8 mouse cellular contexts compared by ENCODE assay signal in the genomic region with DNA sequence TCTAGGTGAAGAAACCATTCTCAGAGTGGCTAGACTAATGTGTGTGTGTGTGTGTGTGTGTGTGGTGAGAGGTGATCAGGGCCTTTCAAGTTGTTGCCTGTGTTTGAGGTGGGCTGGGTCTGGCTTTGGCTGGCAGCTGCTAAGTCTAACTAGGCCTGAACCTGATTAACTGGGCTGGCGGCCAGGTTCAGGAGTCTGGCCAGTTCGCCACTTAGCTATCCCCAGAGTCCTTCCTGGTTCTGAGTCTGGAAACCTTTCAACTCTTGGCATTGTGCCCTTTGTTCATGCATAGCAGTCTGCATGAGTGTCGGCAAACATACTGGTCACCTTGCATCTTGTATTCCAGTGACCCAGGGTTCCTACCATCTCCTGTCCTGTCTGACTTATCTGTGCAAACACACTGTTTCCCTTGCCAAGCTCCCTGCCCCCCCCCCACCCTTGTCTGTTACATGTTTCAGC. TPM values are rescaled to one million over a fixed set of nuclear protein-coding genes. Genes with fewer than 3 reads are reported as not detected.
DNase-seq lines count a peak whose midpoint lies in the region; ATAC-seq lines count a peak whose summit lies in the region.

No protein-coding gene starts in this region.

- H3K36me3 ChIP-seq in forebrain, embryonic 16.5 days (ENCODE audit: control insufficient read depth, insufficient read depth) = no peaks in the 10 kb centered on the region
- H3K36me3 ChIP-seq in intestine, embryonic 15.5 days = no peaks in the 10 kb centered on the region
- no peaks in the 10 kb centered on the region for H3K36me3 ChIP-seq in lung, embryonic 16.5 days (ENCODE audit: control insufficient read depth, insufficient read depth, low read length)

- H3K4me1 ChIP-seq in forebrain, embryonic 16.5 days (replicated peaks; ENCODE audit: control insufficient read depth, insufficient read depth, low read length) = no peaks in the 10 kb centered on the region
- peaks cover 10% of the 10 kb centered on the region for H3K4me1 ChIP-seq in intestine, embryonic 15.5 days (replicated peaks)
- peaks cover 12% of the 10 kb centered on the region for H3K4me1 ChIP-seq in lung, embryonic 16.5 days (replicated peaks; ENCODE audit: control insufficient read depth, insufficient read depth, low read length)

- H3K9ac ChIP-seq in forebrain, embryonic 16.5 days (replicated peaks; ENCODE audit: low read depth, low read length) = no peak overlapping the region
- H3K9ac ChIP-seq in intestine, embryonic 15.5 days = no peak overlapping the region
- no peak overlapping the region for H3K9ac ChIP-seq in lung, embryonic 16.5 days (ENCODE audit: low read length)

- H3K27ac ChIP-seq in forebrain, embryonic 16.5 days (ENCODE audit: low read length) = no peak overlapping the region
- no peak overlapping the region; the same call in 1 of the 2 replicates for H3K27ac ChIP-seq in intestine, embryonic 15.5 days
- peak overlapping the region; percentile 45; the same call in 1 of the 2 replicates for H3K27ac ChIP-seq in lung, embryonic 16.5 days (ENCODE audit: low read length)

- H3K4me2 ChIP-seq in forebrain, embryonic 16.5 days (ENCODE audit: low read length) = no peak overlapping the region
- no peak overlapping the region for H3K4me2 ChIP-seq in intestine, embryonic 15.5 days (replicated peaks)
- no peak overlapping the region for H3K4me2 ChIP-seq in lung, embryonic 16.5 days (ENCODE audit: low read depth, low read length)

- 41% methylated on average over 3 of the region's 3 CpGs for WGBS in forebrain, embryonic 16.5 days
- 36% methylated on average over 3 of the region's 3 CpGs for WGBS in intestine, embryonic 15.5 days
- 24% methylated on average over 3 of the region's 3 CpGs for WGBS in lung, embryonic 16.5 days

- H3K27me3 ChIP-seq in forebrain, embryonic 16.5 days (replicated peaks; ENCODE audit: control insufficient read depth, insufficient read depth, low read length) = no peaks in the 10 kb centered on the region
- no peaks in the 10 kb centered on the region for H3K27me3 ChIP-seq in intestine, embryonic 15.5 days (replicated peaks)
- no peaks in the 10 kb centered on the region for H3K27me3 ChIP-seq in lung, embryonic 16.5 days (ENCODE audit: control insufficient read depth, insufficient read depth, low read depth, low read length)

- peak; percentile 63 for ATAC-seq in forebrain, embryonic 16.5 days
- ATAC-seq in intestine, embryonic 15.5 days = peak; percentile 63
- ATAC-seq in lung, embryonic 16.5 days (ENCODE audit: low read depth) = peak; percentile 90

- DNase-seq in CD4-positive helper T cell, adult 2 months (ENCODE audit: low read depth, low spot score) = peak; percentile 52
- peak; percentile 53 for DNase-seq in adrenal gland, adult 2 months
- peak; percentile 36 for DNase-seq in urinary bladder, adult 2 months (ENCODE audit: low spot score)
- no peak for DNase-seq in layer of hippocampus, adult 9-10 months (ENCODE audit: low spot score)
- no peak for DNase-seq in right cerebral cortex, postnatal 14 days

- no peak overlapping the region for H3K4me3 ChIP-seq in forebrain, embryonic 16.5 days (replicated peaks; ENCODE audit: low read length)
- H3K4me3 ChIP-seq in intestine, embryonic 15.5 days (replicated peaks) = no peak overlapping the region
- H3K4me3 ChIP-seq in lung, embryonic 16.5 days (ENCODE audit: low read length) = no peak overlapping the region

- H3K9me3 ChIP-seq in forebrain, embryonic 16.5 days (ENCODE audit: control insufficient read depth, low read length) = no peaks in the 10 kb centered on the region
- no peaks in the 10 kb centered on the region for H3K9me3 ChIP-seq in intestine, embryonic 15.5 days
- no peaks in the 10 kb centered on the region for H3K9me3 ChIP-seq in lung, embryonic 16.5 days (ENCODE audit: control insufficient read depth, low read length)

RNA-seq across cellular contexts. Expression of a gene that starts 27.4 kb away (rescaled TPM):
- total RNA-seq in adrenal gland, adult 2 months (2021) = 10 to 100 TPM; 26.8 to 27.2 TPM
- polyA plus RNA-seq in adrenal gland, adult 2 months (2012; rRNA removed) = 6.4 and 8.0 TPM in 2 replicates
- 8.1 and 9.4 TPM in 2 replicates for polyA plus RNA-seq in forebrain, embryonic 16.5 days (2015; fragmentation: Nextera tagmentation; extraction: Ambion mirVana)
- 17.5 and 18.7 TPM in 2 replicates for polyA plus RNA-seq in intestine, embryonic 15.5 days (2015; fragmentation: Nextera tagmentation; extraction: Ambion mirVana)
- 19.7 and 22.3 TPM in 2 replicates for polyA plus RNA-seq in lung, embryonic 16.5 days (2015; fragmentation: Nextera tagmentation; extraction: Ambion mirVana)
- 13.9 and 20.8 TPM in 2 replicates for polyA plus RNA-seq in urinary bladder, adult 2 months (2012; rRNA removed)

RNA-seq across cellular contexts. Expression of a gene that starts 52.5 kb away (rescaled TPM):
- 10 to 100 TPM; 19.6 to 22.3 TPM for total RNA-seq in adrenal gland, adult 2 months (2021)
- polyA plus RNA-seq in adrenal gland, adult 2 months (2012; rRNA removed) = 8.9 and 11.7 TPM in 2 replicates
- 22.4 and 33.1 TPM in 2 replicates for polyA plus RNA-seq in forebrain, embryonic 16.5 days (2015; fragmentation: Nextera tagmentation; extraction: Ambion mirVana)
- polyA plus RNA-seq in intestine, embryonic 15.5 days (2015; fragmentation: Nextera tagmentation; extraction: Ambion mirVana) = 134 and 140 TPM in 2 replicates
- 87.0 and 91.1 TPM in 2 replicates for polyA plus RNA-seq in lung, embryonic 16.5 days (2015; fragmentation: Nextera tagmentation; extraction: Ambion mirVana)
- polyA plus RNA-seq in urinary bladder, adult 2 months (2012; rRNA removed) = 73.4 and 76.8 TPM in 2 replicates

Comparison
In these comparisons a context has a peak if more than half of its experiments do, and no peak if none do; other contexts are left out.
1. DNase-seq: peak in CD4-positive helper T cell, adult 2 months (single experiment), adrenal gland, adult 2 months (single experiment) and urinary bladder, adult 2 months (single experiment); none in layer of hippocampus, adult 9-10 months (single experiment) and right cerebral cortex, postnatal 14 days (single experiment).
2. Peak in every context shown above with its lines, with median percentiles within 50 percentile points of each other: ATAC-seq.